Mouse (Mus musculus) effector memory CD4-positive, alpha-beta T cell, adult 5 months (primary cell): Measurements from ENCODE around the gene Hoxb5. TPM values are rescaled to one million over a fixed set of nuclear protein-coding genes. Genes with fewer than 3 reads are reported as not detected.

Source experiments
- polyA plus RNA-seq: library from polyadenylated mRNA; unstranded; fragments of 100-300 nt; shearing (Covaris generic); gene quantifications from one replicate; pipeline ENCODE4 v1.2.1, GENCODE M21; 2017

The Hoxb5 gene
- 0.17 TPM for polyA plus RNA-seq

DNA sequence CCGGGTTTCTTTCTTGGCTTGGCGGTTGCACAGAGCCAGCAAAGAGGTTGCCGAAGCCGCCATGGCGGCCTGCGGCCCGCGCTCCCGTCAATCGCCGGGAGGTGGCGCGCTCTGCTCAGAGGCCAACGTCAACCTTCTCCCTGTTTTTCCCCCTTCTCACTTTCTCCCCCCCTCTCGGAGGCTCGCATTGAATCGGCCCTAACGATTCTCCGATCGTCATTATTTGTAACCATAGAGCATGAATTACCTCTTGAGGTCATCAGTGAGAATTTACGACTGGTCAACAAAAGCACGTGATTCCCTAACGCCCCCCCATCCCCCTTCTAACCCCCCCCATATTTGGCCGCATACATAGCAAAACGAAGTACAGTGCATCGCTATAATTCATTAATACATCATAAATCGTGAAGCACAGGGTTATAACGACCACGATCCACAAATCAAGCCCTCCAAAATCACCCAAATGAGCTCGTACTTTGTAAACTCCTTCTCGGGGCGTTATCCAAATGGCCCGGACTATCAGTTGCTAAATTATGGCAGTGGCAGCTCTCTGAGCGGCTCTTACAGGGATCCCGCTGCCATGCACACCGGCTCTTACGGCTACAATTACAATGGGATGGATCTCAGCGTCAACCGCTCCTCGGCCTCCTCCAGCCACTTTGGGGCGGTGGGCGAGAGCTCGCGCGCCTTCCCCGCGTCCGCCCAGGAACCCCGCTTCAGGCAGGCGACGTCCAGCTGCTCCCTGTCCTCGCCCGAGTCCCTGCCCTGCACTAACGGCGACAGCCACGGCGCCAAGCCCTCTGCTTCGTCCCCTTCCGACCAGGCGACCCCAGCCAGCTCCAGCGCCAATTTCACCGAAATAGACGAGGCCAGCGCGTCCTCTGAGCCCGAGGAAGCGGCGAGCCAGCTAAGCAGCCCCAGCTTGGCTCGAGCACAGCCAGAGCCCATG, at the start of gene Hoxb5:
TSS of gene Hoxb5 (plus strand) at position 186 of the 949 bp plus-strand sequence.

DNA sequence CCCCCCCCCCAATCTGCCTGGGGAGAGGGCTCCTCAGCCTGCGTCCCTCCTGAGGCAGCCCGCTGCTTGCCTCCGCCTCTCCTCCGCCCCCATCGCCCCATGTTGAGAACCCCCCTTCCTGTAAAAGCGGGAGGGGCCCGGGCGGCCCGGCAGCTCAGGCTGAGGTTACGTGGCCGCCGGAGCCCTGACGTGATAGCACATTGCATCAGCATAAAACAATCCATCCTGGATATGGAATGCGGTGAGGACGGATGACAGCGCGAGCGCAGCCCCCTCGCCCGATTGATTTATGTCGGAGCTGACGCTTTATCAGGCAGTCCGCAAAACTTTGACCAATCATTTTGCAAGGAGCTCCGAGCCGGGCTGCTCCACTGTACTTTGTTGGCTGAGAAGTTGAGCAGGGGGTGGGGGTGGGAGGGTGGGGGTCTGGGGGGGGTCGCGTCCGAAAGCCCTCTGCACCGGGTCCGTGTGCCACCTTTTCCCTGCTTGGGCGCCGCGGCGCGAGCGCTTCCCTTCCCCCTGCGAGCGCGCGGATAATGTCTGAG, 32.1 kb upstream of the Hoxb5 start, which contains the start of gene Hoxb9:
TSS of gene Hoxb9 (plus strand) at position 462 of the 545 bp plus-strand sequence.

DNA sequence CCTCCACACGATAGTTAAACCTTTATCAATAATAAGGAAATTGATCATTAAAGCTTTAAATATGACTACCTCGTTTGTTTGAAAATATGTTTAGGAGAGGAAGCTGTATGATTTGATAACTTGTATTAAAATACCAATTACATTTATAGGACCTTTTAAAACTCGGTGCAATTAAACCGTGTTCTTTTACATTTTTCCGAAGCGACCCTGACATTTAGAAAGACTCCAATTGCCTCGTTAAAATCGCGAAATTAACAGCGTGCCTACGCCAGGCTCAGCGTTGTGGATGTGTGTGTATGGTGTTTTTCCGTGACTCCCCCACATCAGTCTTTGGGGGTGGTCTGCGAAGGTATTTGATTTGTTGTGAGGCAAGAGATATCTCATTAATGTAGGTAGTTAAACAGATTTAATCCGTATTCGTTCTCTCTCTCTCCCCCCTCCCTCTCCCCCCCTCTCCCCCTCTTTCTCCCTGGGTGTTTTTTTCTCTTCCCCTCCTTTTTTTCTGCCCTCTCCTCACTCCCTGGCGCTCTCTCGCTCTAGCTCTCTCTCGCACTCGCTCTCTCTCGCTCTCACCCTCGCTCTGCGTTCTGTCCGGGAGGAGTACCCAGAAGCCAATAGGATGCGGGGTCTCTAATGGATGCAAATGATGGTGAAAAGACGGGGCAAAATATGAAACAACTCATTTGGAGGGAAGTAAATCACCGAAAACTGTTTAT, 21.1 kb upstream of the Hoxb5 start, which contains the start of gene Hoxb8:
TSS of gene Hoxb8 (plus strand) at position 51 of the 716 bp plus-strand sequence.

DNA sequence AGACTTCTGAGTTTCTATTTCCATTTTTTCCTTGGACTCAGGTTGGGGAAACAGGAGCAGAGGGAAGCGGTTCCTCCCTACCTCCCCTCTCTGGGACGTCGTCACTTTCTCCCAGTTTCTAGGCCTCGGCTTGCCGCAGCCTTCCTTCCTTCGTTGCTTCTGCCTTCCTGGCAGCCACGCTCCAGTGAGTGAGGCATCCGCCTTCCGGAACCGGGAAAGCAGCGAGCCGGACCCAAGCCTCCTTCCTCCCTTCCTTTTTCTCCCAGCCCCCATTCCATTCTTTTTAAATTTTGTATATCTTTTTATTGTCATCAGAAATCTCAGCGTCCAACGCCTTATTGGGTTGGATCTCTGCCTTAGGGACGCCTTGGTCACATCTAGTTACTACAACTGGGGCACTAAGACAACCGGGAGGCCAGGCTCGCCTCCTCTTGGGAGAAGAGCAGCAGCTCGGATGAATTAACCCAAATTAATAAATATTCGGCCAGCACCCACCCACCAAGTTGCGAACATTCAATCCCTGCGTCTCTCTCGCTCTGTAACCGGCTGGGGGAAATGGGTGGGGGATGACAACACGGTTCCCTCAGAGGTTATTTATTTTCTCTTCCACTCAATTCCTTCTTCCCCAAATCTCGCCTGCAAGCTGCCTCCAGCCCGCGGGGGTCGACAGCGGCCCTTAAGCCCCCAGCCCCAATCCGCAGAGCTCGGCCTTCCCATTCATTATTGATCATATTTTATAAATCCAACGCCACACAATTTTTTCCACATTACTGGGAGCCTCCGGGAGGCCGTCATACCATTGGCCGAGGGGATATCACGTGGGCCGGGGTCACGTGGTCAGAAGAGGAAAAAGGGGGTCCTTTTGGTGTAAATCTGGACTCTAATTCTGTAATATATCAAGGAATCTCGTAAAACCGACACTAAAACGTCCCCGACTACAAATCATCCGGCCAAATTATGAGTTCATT, 17.1 kb upstream of the Hoxb5 start, which contains the start of gene Hoxb7:
TSS of gene Hoxb7 (plus strand) at position 853 of the 968 bp plus-strand sequence.

DNA sequence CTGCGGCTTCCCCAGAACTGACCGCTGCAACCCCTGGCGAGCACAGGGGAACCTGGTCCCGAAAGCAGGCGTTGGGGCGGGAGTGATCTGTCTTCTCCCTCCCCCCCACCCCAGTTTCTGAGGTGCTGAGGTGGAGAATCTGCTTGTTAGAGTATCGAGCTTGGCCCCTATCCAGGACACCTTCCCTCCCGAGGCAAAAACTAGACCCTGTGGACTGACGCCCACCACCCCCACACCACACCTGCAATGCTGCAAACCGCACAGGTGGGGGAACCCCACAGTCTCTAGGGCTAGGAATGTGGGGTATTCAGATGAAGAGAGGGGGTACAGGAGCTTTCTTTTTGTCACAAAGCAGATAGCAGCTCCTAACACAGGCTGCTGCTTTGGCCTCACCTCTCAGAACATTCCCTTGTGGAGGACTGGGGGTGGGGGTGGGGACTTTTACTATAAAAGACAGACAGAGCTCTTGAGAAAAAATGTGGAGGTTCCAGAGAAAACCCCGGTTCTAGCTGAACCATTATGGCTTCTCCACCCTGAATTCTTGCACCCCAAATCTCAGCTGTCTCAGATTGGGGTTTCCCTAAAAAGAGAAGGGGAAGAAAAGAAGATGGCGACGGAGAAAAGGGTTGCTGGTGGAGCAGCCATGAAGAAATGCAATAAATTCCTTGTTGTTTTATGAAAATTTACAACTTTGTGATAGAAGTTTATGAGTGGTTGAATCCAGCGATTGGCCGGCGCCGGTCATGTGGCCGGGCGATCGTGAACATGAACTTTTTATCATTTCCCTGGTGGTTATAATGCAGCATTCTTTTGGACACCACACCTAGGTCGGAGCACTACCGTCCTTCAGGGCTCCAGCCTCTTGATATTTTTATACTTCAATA, 11.2 kb upstream of the Hoxb5 start, which contains the start of gene Hoxb6:
TSS of gene Hoxb6 (plus strand) at position 796 of the 884 bp plus-strand sequence.

DNA sequence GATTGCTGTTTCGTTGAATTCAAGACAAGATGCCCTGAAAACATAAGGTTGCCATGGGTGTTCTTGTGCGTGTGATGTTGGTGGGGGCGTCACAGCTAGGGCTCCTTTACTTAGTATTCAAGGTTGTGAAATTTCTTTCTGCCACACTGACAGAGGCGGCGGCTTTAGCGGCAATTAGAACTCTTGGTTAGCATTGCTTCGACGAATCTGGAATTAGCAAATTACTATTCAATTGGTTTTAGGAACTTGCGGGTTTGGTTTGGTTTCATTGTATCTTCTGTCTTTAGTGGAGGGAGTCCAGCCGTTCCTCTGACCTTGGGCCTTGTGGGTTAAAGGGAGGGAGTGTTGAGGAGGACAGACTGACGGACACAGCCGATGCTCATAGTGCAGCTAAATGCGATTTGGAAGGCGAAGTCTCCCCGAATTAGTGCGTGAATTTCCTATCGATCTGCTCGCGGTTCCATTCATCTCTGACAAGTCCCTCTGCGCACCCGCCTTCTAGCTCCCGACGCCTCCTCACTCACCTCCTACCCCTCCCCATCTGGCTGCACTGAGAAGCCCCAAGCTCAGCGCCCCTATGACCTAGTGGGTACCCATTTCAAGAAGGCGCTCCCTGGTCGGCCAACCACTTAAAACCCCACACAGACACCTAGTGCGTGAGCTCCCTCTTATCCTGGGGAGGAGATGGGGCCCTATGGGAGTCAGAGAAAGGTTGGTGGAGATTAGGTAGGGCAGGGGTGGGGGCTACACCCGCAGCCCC, 14.7 kb downstream of the Hoxb5 start, which contains the start of gene Hoxb4:
TSS of gene Hoxb4 (plus strand) at position 660 of the 760 bp plus-strand sequence.

DNA sequence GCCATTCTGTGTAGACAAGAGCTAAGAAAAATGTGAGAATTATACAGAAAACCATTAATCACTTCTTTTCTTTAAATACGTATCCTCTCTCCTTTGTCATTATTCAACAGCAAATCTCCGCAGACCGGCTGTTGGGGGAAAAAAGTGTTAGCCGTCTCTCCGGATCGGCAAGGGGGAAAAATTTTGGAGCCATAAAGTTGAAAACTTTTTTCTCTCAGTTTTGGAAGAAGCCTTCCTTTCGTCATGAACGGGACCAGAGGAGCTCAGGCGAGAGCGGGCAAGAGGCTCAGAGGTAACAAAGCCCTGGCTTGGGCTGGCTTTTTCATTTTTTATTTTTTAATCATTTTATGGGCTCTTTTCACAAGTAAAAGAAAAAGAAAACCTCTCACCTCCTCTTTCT, 20.0 kb downstream of the Hoxb5 start, which contains the start of gene Hoxb3:
TSS of gene Hoxb3 (plus strand) at position 173 of the 400 bp plus-strand sequence.

DNA sequence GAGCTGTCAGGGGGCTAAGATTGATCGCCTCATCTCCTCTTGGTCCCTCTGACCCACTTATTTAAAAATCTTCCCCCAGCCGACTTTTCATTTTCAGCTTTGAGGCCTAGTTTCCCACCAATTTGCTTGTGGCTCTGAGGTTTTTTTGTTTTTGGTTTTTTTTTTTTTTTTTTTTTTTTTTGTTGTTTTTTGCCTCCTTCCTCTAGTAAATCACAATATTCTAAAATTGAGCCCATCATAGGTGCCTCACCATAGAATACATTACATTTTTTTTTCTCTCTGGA, 47.1 kb downstream of the Hoxb5 start, which contains the start of gene Hoxb2:
TSS of gene Hoxb2 (plus strand) at position 185 of the 284 bp plus-strand sequence.

Other genes starting within 250 kb of the Hoxb5 start
- 55.5 TPM for gene Ube2z, start 237.9 kb upstream of the Hoxb5 start, polyA plus RNA-seq
- 233 TPM for gene Atp5g1, start 227.7 kb upstream of the Hoxb5 start, polyA plus RNA-seq
- gene Calcoco2, start 191.4 kb upstream of the Hoxb5 start, polyA plus RNA-seq = not detected
- not detected for gene Ttll6, start 169.6 kb upstream of the Hoxb5 start, polyA plus RNA-seq
- gene Hoxb13, start 109.0 kb upstream of the Hoxb5 start, polyA plus RNA-seq = not detected
- gene Hoxb9, start 31.9 kb upstream of the Hoxb5 start, polyA plus RNA-seq = not detected
- gene Hoxb8, start 21.4 kb upstream of the Hoxb5 start, polyA plus RNA-seq = not detected
- gene Hoxb7, start 16.7 kb upstream of the Hoxb5 start, polyA plus RNA-seq = not detected
- not detected for gene Hoxb6, start 10.9 kb upstream of the Hoxb5 start, polyA plus RNA-seq
- 0.15 TPM for gene Hoxb4, start 14.9 kb downstream of the Hoxb5 start, polyA plus RNA-seq
- not detected for gene Hoxb3, start 20.0 kb downstream of the Hoxb5 start, polyA plus RNA-seq
- not detected for gene Hoxb2, start 47.2 kb downstream of the Hoxb5 start, polyA plus RNA-seq
- gene Hoxb1, start 62.4 kb downstream of the Hoxb5 start, polyA plus RNA-seq = not detected
- 639 TPM for gene Skap1, start 161.3 kb downstream of the Hoxb5 start, polyA plus RNA-seq